Mouse (Mus musculus): ENCODE measurements around the gene Nox3. TPM values are rescaled to one million over a fixed set of nuclear protein-coding genes. Genes with fewer than 3 reads are reported as not detected.

The Nox3 gene
- total and polyA plus RNA-seq, 2 experiments from 2014 or later = not detected

GRCm38 (mm10) chr17:3659497-3659896 lies 36.6 kb downstream of the Nox3 start:
- no peak overlapping the region for H3K27ac ChIP-seq (ENCODE audit: low read depth, low read length)
- no peak for TF ChIP-seq CTCF (IDR thresholded peaks at IDR 0.05)
- DNase-seq (ENCODE audit: low spot score) = no peak

GRCm38 (mm10) chr17:3650377-3650776 lies 45.7 kb downstream of the Nox3 start:
- Histone ChIP-seq H3K27me3 (ENCODE audit: insufficient read depth, low read length) (no peaks in the 10 kb centered on the region), H3K36me3 (ENCODE audit: insufficient read depth, low read length) (no peaks in the 10 kb centered on the region), H3K9me3 (ENCODE audit: low read length) (no peaks in the 10 kb centered on the region), H3K4me2 (ENCODE audit: low read depth, low read length, poor library complexity, severe bottlenecking) (no peak overlapping the region), H3K4me1 (ENCODE audit: insufficient read depth, low read length) (no peaks in the 10 kb centered on the region), H3K27ac (ENCODE audit: low read depth, low read length) (no peak overlapping the region), H3K4me3 (ENCODE audit: low read depth, low read length) (no peak overlapping the region), H3K9ac (replicated peaks; ENCODE audit: low read length, poor library complexity, severe bottlenecking) (no peak overlapping the region)
- WGBS = 22% methylated on average over 3 of the region's 3 CpGs
- TF ChIP-seq CTCF (IDR thresholded peaks at IDR 0.05) = no peak
- no peak for ATAC-seq (ENCODE audit: low FRiP score)
- no peak for DNase-seq (ENCODE audit: low spot score)

More at GRCm38 (mm10) chr17:3659497-3659896, 36.6 kb downstream of the Nox3 start:
- H3K4me1 ChIP-seq (ENCODE audit: insufficient read depth, low read length) = no peaks in the 10 kb centered on the region
- H3K4me2 ChIP-seq (ENCODE audit: low read depth, low read length, poor library complexity, severe bottlenecking) = no peak overlapping the region
- ATAC-seq (ENCODE audit: low FRiP score) = no peak
- no peaks in the 10 kb centered on the region for H3K27me3 ChIP-seq (ENCODE audit: insufficient read depth, low read length)
- H3K4me3 ChIP-seq (ENCODE audit: low read depth, low read length) = no peak overlapping the region
- 85% methylated on average over 5 of the region's 5 CpGs for WGBS
- no peaks in the 10 kb centered on the region for H3K9me3 ChIP-seq (ENCODE audit: low read length)
- no peaks in the 10 kb centered on the region for H3K36me3 ChIP-seq (ENCODE audit: insufficient read depth, low read length)
- H3K9ac ChIP-seq (replicated peaks; ENCODE audit: low read length, poor library complexity, severe bottlenecking) = no peak overlapping the region

GRCm38 (mm10) chr17:3643582-3643981 lies 52.5 kb downstream of the Nox3 start:
- Histone ChIP-seq H3K36me3 (ENCODE audit: insufficient read depth, low read length) (no peaks in the 10 kb centered on the region), H3K4me3 (ENCODE audit: low read depth, low read length) (no peak overlapping the region), H3K9ac (replicated peaks; ENCODE audit: low read length, poor library complexity, severe bottlenecking) (no peak overlapping the region), H3K27ac (ENCODE audit: low read depth, low read length) (no peak overlapping the region), H3K4me2 (ENCODE audit: low read depth, low read length, poor library complexity, severe bottlenecking) (no peak overlapping the region), H3K4me1 (ENCODE audit: insufficient read depth, low read length) (no peaks in the 10 kb centered on the region; the same call in 1 of the 2 replicates), H3K9me3 (ENCODE audit: low read length) (no peaks in the 10 kb centered on the region), H3K27me3 (ENCODE audit: insufficient read depth, low read length) (no peaks in the 10 kb centered on the region)
- 85% methylated on average over 2 of the region's 2 CpGs for WGBS
- DNase-seq (ENCODE audit: low spot score) = no peak
- no peak for ATAC-seq (ENCODE audit: low FRiP score)
- TF ChIP-seq CTCF (IDR thresholded peaks at IDR 0.05) = no peak

GRCm38 (mm10) chr17:3641456-3641855 lies 54.6 kb downstream of the Nox3 start:
- Histone ChIP-seq H3K4me1 (ENCODE audit: insufficient read depth, low read length) (no peaks in the 10 kb centered on the region; the same call in 1 of the 2 replicates), H3K9ac (replicated peaks; ENCODE audit: low read length, poor library complexity, severe bottlenecking) (no peak overlapping the region), H3K4me2 (ENCODE audit: low read depth, low read length, poor library complexity, severe bottlenecking) (no peak overlapping the region), H3K4me3 (ENCODE audit: low read depth, low read length) (no peak overlapping the region), H3K27ac (ENCODE audit: low read depth, low read length) (no peak overlapping the region), H3K36me3 (ENCODE audit: insufficient read depth, low read length) (no peaks in the 10 kb centered on the region), H3K9me3 (ENCODE audit: low read length) (no peaks in the 10 kb centered on the region), H3K27me3 (ENCODE audit: insufficient read depth, low read length) (no peaks in the 10 kb centered on the region)
- 24% methylated on average over 5 of the region's 5 CpGs for WGBS
- no peak for DNase-seq (ENCODE audit: low spot score)
- ATAC-seq (ENCODE audit: low FRiP score) = no peak
- no peak for TF ChIP-seq CTCF (IDR thresholded peaks at IDR 0.05)

GRCm38 (mm10) chr17:3638757-3639156 lies 57.3 kb downstream of the Nox3 start:
- DNase-seq (ENCODE audit: low spot score) (no peak), ATAC-seq (ENCODE audit: low FRiP score) (no peak)
- no peaks in the 10 kb centered on the region; the same call in 1 of the 2 replicates for H3K4me1 ChIP-seq (ENCODE audit: insufficient read depth, low read length)
- H3K4me3 ChIP-seq (ENCODE audit: low read depth, low read length) = no peak overlapping the region
- H3K9ac ChIP-seq (replicated peaks; ENCODE audit: low read length, poor library complexity, severe bottlenecking) = no peak overlapping the region
- TF ChIP-seq CTCF (IDR thresholded peaks at IDR 0.05) = no peak
- no peaks in the 10 kb centered on the region for H3K9me3 ChIP-seq (ENCODE audit: low read length)
- H3K27me3 ChIP-seq (ENCODE audit: insufficient read depth, low read length) = no peaks in the 10 kb centered on the region
- H3K4me2 ChIP-seq (ENCODE audit: low read depth, low read length, poor library complexity, severe bottlenecking) = no peak overlapping the region
- H3K36me3 ChIP-seq (ENCODE audit: insufficient read depth, low read length) = no peaks in the 10 kb centered on the region
- WGBS = 63% methylated on average over 3 of the region's 3 CpGs
- H3K27ac ChIP-seq (ENCODE audit: low read depth, low read length) = no peak overlapping the region

GRCm38 (mm10) chr17:3632501-3632900 lies 63.6 kb downstream of the Nox3 start:
- no peaks in the 10 kb centered on the region for H3K36me3 ChIP-seq (ENCODE audit: insufficient read depth, low read length)
- H3K4me1 ChIP-seq (ENCODE audit: insufficient read depth, low read length) = no peaks in the 10 kb centered on the region
- H3K4me3 ChIP-seq (ENCODE audit: low read depth, low read length) = no peak overlapping the region
- H3K9ac ChIP-seq (replicated peaks; ENCODE audit: low read length, poor library complexity, severe bottlenecking) = no peak overlapping the region
- WGBS = 72% methylated on average over 3 of the region's 3 CpGs
- no peak overlapping the region for H3K4me2 ChIP-seq (ENCODE audit: low read depth, low read length, poor library complexity, severe bottlenecking)
- H3K9me3 ChIP-seq (ENCODE audit: low read length) = no peaks in the 10 kb centered on the region
- no peak for DNase-seq (ENCODE audit: low spot score)
- no peaks in the 10 kb centered on the region for H3K27me3 ChIP-seq (ENCODE audit: insufficient read depth, low read length)
- no peak for TF ChIP-seq CTCF (IDR thresholded peaks at IDR 0.05)
- ATAC-seq (ENCODE audit: low FRiP score) = no peak
- H3K27ac ChIP-seq (ENCODE audit: low read depth, low read length) = no peak overlapping the region

Data from midbrain, postnatal 0 days (tissue).